Mouse (Mus musculus) hindbrain, postnatal 0 days (tissue): ENCODE data around the gene Prss36. TPM values are rescaled to one million over a fixed set of nuclear protein-coding genes. Genes with fewer than 3 reads are reported as not detected.
A peak's percentile ranks its signal among the peaks of the same experiment; 100 is the strongest.

Experiments used
- ATAC-seq: fragments of 200-750 bp; cut with Nextera tagmentation; 2 replicates; pipeline ENCODE4 v1.8.0; 2017; ENCODE audit warnings: mild to moderate bottlenecking, moderate TSS enrichment, moderate library complexity
- DNase-seq: peaks from one replicate; pipeline ENCODE4 v3.0.0-alpha.2; 2015; ENCODE audit warnings: low spot score
- H3K27ac ChIP-seq: fragments of 300-500 bp; sonication (generic); 2 replicates; pipeline ENCODE4 v1.5.1; 2014; ENCODE audit warnings: mild to moderate bottlenecking
- H3K27me3 ChIP-seq: fragments of 300-500 bp; sonication (generic); 2 replicates; pipeline ENCODE4 v1.6.1; 2014; ENCODE audit warnings: low read length, mixed read lengths; ENCODE audit not compliant: insufficient read depth
- H3K36me3 ChIP-seq: fragments of 300-500 bp; sonication (generic); 2 replicates; pipeline ENCODE4 v1.6.1; 2014; ENCODE audit warnings: low read length, mixed read lengths; ENCODE audit not compliant: insufficient read depth
- H3K4me1 ChIP-seq: fragments of 300-500 bp; sonication (generic); 2 replicates; pipeline ENCODE4 v1.6.1; 2014; ENCODE audit warnings: antibody characterized with exemption, low read length, mixed read lengths; ENCODE audit not compliant: insufficient read depth
- H3K4me2 ChIP-seq: fragments of 300-500 bp; sonication (generic); 2 replicates; pipeline ENCODE4 v1.6.1; 2014; ENCODE audit warnings: low read depth, mild to moderate bottlenecking, low read length, moderate library complexity, mixed read lengths
- H3K4me3 ChIP-seq: fragments of 300-500 bp; sonication (generic); 2 replicates; pipeline ENCODE4 v1.5.1; 2014; ENCODE audit warnings: low read length
- H3K9ac ChIP-seq: fragments of 300-500 bp; sonication (generic); replicated peaks from 2 replicates; pipeline ENCODE4 v1.6.1; 2014; ENCODE audit warnings: mild to moderate bottlenecking, low read length, moderate library complexity, mixed read lengths
- H3K9me3 ChIP-seq: fragments of 300-500 bp; sonication (generic); 2 replicates; pipeline ENCODE4 v1.6.1; 2016; ENCODE audit warnings: low read length, mixed read lengths
- CTCF ChIP-seq: IDR thresholded peaks from 2 replicates; pipeline ENCODE4 v1.5.1; 2016; ENCODE audit warnings: antibody characterized with exemption, control low read depth, low read depth
- WGBS: fragments of 180-500 bp; shearing (Covaris S2); extraction: QIAGEN DNeasy Blood & Tissue Kit; methylation state at CpG from one replicate; pipeline ENCODE4 v1.1.7; 2014; 5-methylcytosine and 5-hydroxymethylcytosine counted together
- polyA plus RNA-seq: library from polyadenylated mRNA; unstranded; fragments of >200 nt; fragmentation: Nextera tagmentation; extraction: Ambion mirVana; gene quantifications from 2 replicates; pipeline ENCODE4 v1.2.1, GENCODE M21; 2015
- total RNA-seq: library from RNA; depleted of rRNA; stranded (reverse); fragments of >200 nt; gene quantifications from 2 replicates; pipeline ENCODE4 v1.2.3, GENCODE M21; 2014

Gene Prss36
- total and polyA plus RNA-seq, 2 experiments from 2014 or later, result 16.5 to 19.9 TPM

DNA sequence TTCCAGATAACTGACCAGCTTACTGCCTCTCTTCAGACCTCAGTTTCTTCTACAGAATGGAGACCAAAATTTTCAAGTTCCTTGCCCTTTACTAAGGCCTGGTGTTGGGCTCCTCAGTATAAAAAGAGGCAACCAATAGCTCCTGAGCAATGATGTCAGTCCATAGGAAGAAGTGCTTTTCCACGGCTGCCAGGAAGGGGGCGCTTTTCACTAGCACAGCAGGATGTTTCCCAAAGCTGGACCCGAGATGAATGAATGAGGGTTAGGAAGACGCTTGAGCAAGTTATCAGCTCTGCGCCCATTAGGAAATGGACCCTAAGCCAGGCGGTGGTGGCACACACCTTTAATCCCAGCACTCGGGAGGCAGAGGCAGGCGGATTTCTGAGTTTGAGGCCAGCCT lies 25.0 kb downstream of the Prss36 start:
- no peaks in the 10 kb centered on the region for H3K4me1 ChIP-seq
- peak; percentile 38; the same call in 1 of the 2 replicates for TF ChIP-seq CTCF
- no peaks in the 10 kb centered on the region for H3K27me3 ChIP-seq
- no peak overlapping the region for H3K27ac ChIP-seq
- H3K4me2 ChIP-seq, result no peak overlapping the region
- no peaks in the 10 kb centered on the region for H3K9me3 ChIP-seq
- ATAC-seq (no peak), DNase-seq (peak; percentile 18)
- no peak overlapping the region for H3K4me3 ChIP-seq
- H3K36me3 ChIP-seq, result peaks cover 9% of the 10 kb centered on the region; the same call in 1 of the 2 replicates
- H3K9ac ChIP-seq, result no peak overlapping the region
- 63% methylated on average over 8 of the region's 8 CpGs for WGBS

DNA sequence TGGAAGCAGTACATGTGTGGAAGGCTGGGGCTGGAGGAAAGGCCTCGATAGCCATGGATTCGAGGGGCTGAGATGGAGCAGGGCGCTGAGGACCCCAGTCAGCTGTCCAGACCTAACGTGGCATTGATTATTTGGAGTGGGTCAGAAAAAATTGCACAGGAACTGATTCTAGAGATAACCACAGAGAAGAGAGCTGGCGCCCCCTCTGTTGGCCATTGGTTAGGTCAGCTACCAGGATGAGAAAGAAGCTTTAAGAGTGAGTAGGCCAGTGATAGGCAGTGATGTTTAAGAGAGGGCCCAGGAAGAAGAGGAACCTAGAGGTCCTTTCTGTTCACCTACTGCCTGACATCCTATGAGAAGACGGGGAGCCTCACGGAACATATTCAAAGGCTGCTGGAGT lies 27.2 kb downstream of the Prss36 start:
- H3K36me3 ChIP-seq, result peaks cover 18% of the 10 kb centered on the region; the same call in 1 of the 2 replicates
- no peaks in the 10 kb centered on the region for H3K4me1 ChIP-seq
- DNase-seq (no peak), ATAC-seq (no peak; the same call in 1 of the 2 replicates)
- no peak overlapping the region for H3K4me3 ChIP-seq
- no peak overlapping the region for H3K27ac ChIP-seq
- TF ChIP-seq CTCF, result peak; percentile 47
- H3K4me2 ChIP-seq, result no peak overlapping the region
- no peaks in the 10 kb centered on the region for H3K9me3 ChIP-seq
- no peaks in the 10 kb centered on the region for H3K27me3 ChIP-seq
- 82% methylated on average over 7 of the region's 7 CpGs for WGBS
- H3K9ac ChIP-seq, result no peak overlapping the region

DNA sequence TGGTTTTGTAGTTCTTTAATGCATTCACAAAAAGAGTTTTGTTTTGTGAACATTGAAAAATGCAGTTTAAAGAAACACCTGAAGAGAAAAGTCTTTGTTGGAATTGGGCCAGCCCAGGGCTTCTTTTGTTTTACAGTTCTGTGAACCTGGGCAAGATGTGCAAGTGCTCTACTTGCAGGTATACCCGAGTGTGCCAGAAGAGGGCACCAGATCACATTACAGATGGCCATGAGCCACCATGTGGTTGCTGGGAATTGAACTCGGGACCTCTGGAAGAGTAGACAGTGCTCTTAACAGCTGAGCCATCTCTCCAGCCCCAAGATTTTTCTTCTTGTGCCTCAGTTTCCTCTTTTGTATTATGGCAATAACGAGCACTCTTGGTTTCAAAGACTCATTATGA lies 28.3 kb downstream of the Prss36 start:
- Histone ChIP-seq H3K36me3 (peaks cover 17% of the 10 kb centered on the region; the same call in 1 of the 2 replicates), H3K4me1 (0 out of 2 replicates have a peak, but pooled peaks cover under 1% of the 10 kb centered on the region), H3K9me3 (no peaks in the 10 kb centered on the region), H3K9ac (no peak overlapping the region), H3K27me3 (no peaks in the 10 kb centered on the region), H3K4me3 (no peak overlapping the region), H3K4me2 (no peak overlapping the region), H3K27ac (no peak overlapping the region)
- 54% methylated on average over 3 of the region's 3 CpGs for WGBS
- peak; percentile 36 for DNase-seq
- peak; percentile 54 for TF ChIP-seq CTCF
- ATAC-seq, result no peak

DNA sequence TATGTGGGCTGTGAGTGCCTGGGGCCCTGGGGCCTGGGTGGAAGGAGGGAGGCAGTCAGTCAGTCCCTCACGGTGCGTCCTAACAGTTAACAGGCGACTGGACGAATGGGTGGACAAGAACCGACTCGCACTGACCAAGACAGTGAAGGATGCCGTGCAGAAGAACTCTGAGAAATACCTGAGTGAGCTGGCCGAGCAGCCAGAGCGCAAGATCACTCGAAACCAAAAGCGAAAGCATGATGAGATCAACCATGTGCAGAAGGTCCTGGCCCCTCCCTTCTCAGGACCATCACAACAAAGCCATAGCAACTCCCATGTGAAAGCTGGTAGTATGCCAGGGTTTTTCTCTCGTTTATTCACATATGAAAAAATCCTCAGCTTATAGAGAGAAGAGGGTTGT lies 31.2 kb downstream of the Prss36 start:
- WGBS, result 88% methylated on average over 12 of the region's 12 CpGs
- DNase-seq (no peak), ATAC-seq (no peak)
- Histone ChIP-seq H3K4me2 (no peak overlapping the region), H3K4me1 (0 out of 2 replicates have a peak, but pooled peaks cover 3% of the 10 kb centered on the region), H3K9me3 (no peaks in the 10 kb centered on the region), H3K27me3 (no peaks in the 10 kb centered on the region), H3K36me3 (peaks cover 12% of the 10 kb centered on the region; the same call in 1 of the 2 replicates), H3K4me3 (no peak overlapping the region), H3K27ac (no peak overlapping the region), H3K9ac (no peak overlapping the region)
- no peak for TF ChIP-seq CTCF

DNA sequence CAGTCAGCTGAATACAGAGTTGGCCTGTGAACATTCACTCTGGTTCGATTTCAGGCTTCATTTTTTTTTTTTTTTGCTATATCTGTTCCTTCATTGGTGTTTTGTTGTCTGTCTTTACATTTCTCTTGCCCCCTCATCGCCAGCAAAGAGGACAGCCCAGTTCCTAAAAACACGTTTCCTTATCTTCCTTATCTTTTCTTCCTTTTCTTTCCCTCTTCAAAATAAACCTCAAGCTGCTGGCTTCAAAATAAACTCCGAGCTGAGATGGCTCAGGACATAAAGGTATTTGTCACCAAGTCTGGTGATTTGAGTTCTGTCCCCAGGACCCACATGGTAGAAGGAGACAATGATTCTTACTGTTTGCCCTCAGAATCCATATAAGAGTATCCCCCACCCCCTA lies 33.6 kb downstream of the Prss36 start:
- Histone ChIP-seq H3K9me3 (no peaks in the 10 kb centered on the region), H3K4me3 (peak overlapping the region; percentile 99), H3K9ac (peak overlapping the region; percentile 83), H3K4me1 (0 out of 2 replicates have a peak, but pooled peaks cover 3% of the 10 kb centered on the region), H3K27me3 (no peaks in the 10 kb centered on the region), H3K4me2 (peak overlapping the region; percentile 84), H3K36me3 (peaks cover 24% of the 10 kb centered on the region; the same call in 1 of the 2 replicates), H3K27ac (peak overlapping the region; percentile 81; the same call in 1 of the 2 replicates)
- DNase-seq (no peak), ATAC-seq (no peak)
- no peak for TF ChIP-seq CTCF
- WGBS, result 28% methylated on average over 4 of the region's 4 CpGs

DNA sequence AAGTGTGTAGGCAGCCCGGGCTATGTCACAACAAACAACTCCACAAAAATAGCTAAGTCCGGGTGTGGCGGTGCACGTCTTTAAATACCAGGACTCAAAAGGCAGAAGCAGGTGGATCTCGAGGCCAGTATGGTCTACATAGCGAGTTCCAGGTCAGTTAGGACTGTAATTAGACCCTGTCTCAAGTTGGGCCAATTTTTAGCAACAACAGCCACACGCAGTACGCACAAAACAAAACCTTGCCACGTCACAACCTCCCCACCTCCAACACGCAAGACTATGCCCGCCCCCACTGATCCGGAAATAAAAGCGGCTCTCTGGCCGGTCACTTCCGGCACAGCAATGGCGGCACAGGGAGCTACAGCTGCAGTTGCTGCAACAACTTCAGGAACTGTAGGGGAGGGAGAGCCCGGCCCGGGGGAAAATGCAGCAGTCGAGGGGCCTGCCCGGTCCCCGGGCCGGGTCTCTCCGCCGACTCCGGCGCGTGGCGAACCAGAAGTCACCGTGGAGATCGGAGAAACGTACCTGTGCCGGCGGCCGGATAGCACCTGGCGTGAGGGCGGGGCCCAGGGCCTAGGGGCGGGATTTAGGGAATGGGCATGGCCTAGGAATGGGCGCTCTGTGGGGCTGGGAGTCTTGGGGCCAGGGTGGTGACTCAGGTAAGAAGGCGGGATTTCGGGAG lies 34.2 kb downstream of the Prss36 start, which contains the start of gene Kat8:
Gene Kat8 (plus strand): TSS at position 327 of the 682 bp plus-strand sequence.
- H3K9ac ChIP-seq, result peak within 1 kb of the TSS; percentile 83
- H3K36me3 ChIP-seq, result peaks cover 30% of the 10 kb centered on the region; the same call in 1 of the 2 replicates
- H3K9me3 ChIP-seq, result no peaks in the 10 kb centered on the region
- DNase-seq (peak; percentile 96), ATAC-seq (peak; percentile 96)
- peak within 1 kb of the TSS; percentile 81 for H3K27ac ChIP-seq
- H3K4me3 ChIP-seq, result peak within 1 kb of the TSS; percentile 99
- no peaks in the 10 kb centered on the region for H3K27me3 ChIP-seq
- peak within 1 kb of the TSS; percentile 84 for H3K4me2 ChIP-seq
- 0 out of 2 replicates have a peak, but pooled peaks cover 3% of the 10 kb centered on the region for H3K4me1 ChIP-seq
- no peak for TF ChIP-seq CTCF
- WGBS, result 2% methylated on average over 40 of the region's 40 CpGs

DNA sequence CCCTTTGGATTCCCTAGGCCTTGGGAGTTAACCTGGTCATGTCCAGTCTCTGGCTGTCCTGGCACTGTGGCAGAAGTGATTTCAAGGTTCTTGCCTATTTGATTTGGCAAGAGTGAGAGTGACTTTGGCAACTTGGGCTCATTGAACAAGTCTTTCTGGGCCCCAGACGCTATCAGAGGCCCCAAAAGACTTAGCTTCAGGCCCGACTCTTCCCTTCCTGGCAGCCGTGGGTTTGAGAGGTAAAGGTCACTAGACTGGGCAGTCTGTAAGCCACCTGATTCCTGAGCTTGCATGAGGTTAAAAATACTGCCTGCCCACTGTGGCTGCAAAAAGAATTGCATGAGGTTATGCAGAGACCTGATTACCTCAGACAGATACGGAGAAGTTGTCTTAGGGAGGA lies 37.9 kb downstream of the Prss36 start:
- H3K36me3 ChIP-seq, result peaks cover 32% of the 10 kb centered on the region; the same call in 1 of the 2 replicates
- no peak overlapping the region for H3K4me2 ChIP-seq
- H3K4me3 ChIP-seq, result no peak overlapping the region
- TF ChIP-seq CTCF, result no peak
- no peaks in the 10 kb centered on the region for H3K9me3 ChIP-seq
- no peak for DNase-seq
- H3K4me1 ChIP-seq, result 0 out of 2 replicates have a peak, but pooled peaks cover 10% of the 10 kb centered on the region
- H3K9ac ChIP-seq, result no peak overlapping the region
- H3K27ac ChIP-seq, result no peak overlapping the region
- no peaks in the 10 kb centered on the region for H3K27me3 ChIP-seq
- WGBS, result 89% methylated on average over 4 of the region's 4 CpGs
- no peak for ATAC-seq
